In genomic region chrX:142972443-142972970, GRCm38 (mm10) we compare ENCODE assay signal across 9 mouse cellular contexts. TPM values are rescaled to one million over a fixed set of nuclear protein-coding genes. Genes with fewer than 3 reads are reported as not detected.
A peak's percentile ranks its signal among the peaks of the same experiment; 100 is the strongest.
DNase-seq lines count a peak whose midpoint lies in the region; ATAC-seq lines count a peak whose summit lies in the region.
"Had no signal": no experiment of that assay in that cellular context is flagged by ENCODE, and none has a peak within 500 bp of the region (broad histone marks: within the 10 kb centered on the region; RNA-seq: fewer than 3 reads in every experiment).

No protein-coding gene starts in this region.

- ATAC-seq in erythroid progenitor cell, adult 5-6 weeks (replicated peaks; ENCODE audit: low FRiP score, poor library complexity, severe bottlenecking), result peak; percentile 100
- 0 out of 2 replicates have a peak, but pooled peaks have one; percentile 40 for ATAC-seq in monocyte, adult 5-6 weeks (replicated peaks; ENCODE audit: insufficient number of reproducible peaks, low FRiP score, low TSS enrichment, poor library complexity, severe bottlenecking)

- intact Hi-C loops in left cerebral cortex, postnatal 4 days (cut with DNase I), result no loop called here

- DNase-seq in heart, postnatal 4 days, result peak; percentile 24
- no peak for DNase-seq in heart, adult 9 months (ENCODE audit: low spot score in 2 of 2)
- peak; percentile 36 for DNase-seq in ZHBTc4 (ENCODE audit: low read depth, low spot score)
- no peak for DNase-seq in left cerebral cortex, postnatal 4 days
- no peak for DNase-seq in thymus, postnatal 25 days
- no peak for DNase-seq in natural killer cell, adult 2 months (ENCODE audit: low spot score in 2 of 2)
- DNase-seq: cerebellum, adult 8-10 months had no signal

RNA-seq across cellular contexts. Expression of gene Ammecr1, which starts 6.0 kb away (rescaled TPM):
- 10 to 100 TPM; 42.7 to 43.2 TPM for total RNA-seq in heart, postnatal 4 days (2021)
- 39.6 and 79.6 TPM in 2 replicates for total RNA-seq in erythroid progenitor cell, adult 5-6 weeks (2015; ENCODE audit: low replicate concordance)
- 36.4 and 37.0 TPM in 2 replicates for total RNA-seq in erythroid progenitor cell, adult 5-6 weeks (2017; ENCODE audit: low replicate concordance)
- total RNA-seq in monocyte, adult 5-6 weeks (2017), result 3.1 to 9.0 TPM (median 5.3 TPM) in 3 replicates
- total RNA-seq in left cerebral cortex, postnatal 4 days (2021), result 1 to 10 TPM; 4.5 to 5.0 TPM

Comparison
In these comparisons a context has a peak if more than half of its experiments do, and no peak if none do; other contexts are left out.
1. DNase-seq: peak in heart, postnatal 4 days (single experiment) and ZHBTc4 (single experiment); none in heart, adult 9 months (0 of 2), left cerebral cortex, postnatal 4 days (single experiment), thymus, postnatal 25 days (single experiment) and natural killer cell, adult 2 months (0 of 2).